Mouse (Mus musculus) neutrophil, adult 5-6 weeks (primary cell): ENCODE measurements around the gene Olfr1095. TPM values are rescaled to one million over a fixed set of nuclear protein-coding genes. Genes with fewer than 3 reads are reported as not detected.

Source experiments
- ATAC-seq: fragments of 151-379, 151-347 bp; 2 replicates; pipeline ENCODE4 v1.8.0; 2017; ENCODE audit warnings: mild to moderate bottlenecking, moderate TSS enrichment; ENCODE audit not compliant: insufficient number of reproducible peaks, poor library complexity, low FRiP score, severe bottlenecking; ENCODE audit errors: extremely low read depth
- total RNA-seq: library from RNA; stranded (forward); fragments of 200-1000 nt; gene quantifications from 2 replicates; pipeline ENCODE4 v1.2.3, GENCODE M21; 2017

Gene Olfr1095
- not detected in 2 replicates for total RNA-seq

DNA sequence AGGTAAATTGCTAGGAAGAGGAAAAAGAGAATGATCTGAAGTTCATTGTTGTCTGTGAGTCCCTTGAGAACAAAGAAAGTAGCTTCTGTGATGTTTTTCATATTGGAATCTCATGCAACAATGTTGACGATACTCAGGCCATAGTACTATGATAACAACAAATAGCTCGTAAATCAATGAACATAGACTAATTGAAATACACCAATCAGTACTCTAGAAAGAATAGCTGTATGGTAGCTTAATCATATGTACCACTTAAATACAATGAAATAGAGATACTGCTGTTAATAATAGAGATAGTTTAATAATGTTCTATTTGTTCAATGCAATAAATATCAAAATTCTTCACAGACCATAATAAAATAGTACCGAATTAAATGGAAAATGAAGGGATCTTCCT lies at the start of gene Olfr1095:
Gene Olfr1095 (minus strand): TSS at position 101 of the 400 bp plus-strand sequence.
- ATAC-seq = no peak

- no peak for ATAC-seq
Observed at GRCm38 (mm10) chr2:86892116-86892515, 40.6 kb upstream of the Olfr1095 start, which contains the start of gene Olfr1097. Gene Olfr1097 (minus strand): TSS chr2:86892216.

DNA sequence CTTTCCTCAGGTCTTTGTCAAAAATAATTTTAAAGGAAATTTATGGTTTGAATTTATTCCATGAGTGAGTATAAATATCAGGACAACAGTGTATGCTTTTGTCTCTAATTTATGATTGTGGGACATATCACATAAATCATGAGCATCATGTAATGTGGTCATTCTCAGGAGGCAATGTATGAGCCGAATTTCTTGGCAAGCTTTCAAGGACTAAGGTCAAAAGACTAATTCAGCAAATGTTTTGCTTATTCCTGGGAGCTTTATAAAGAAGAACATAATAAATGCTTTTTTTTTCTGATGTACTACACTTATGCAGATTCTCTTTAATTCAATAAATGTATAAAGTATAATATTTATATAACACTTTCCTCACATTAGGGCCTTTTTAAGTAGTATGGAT lies 23.2 kb upstream of the Olfr1095 start, which contains the start of gene Gm13723:
Gene Gm13723 (minus strand): TSS at position 101 of the 400 bp plus-strand sequence.
- ATAC-seq = no peak

GRCm38 (mm10) chr2:86824363-86824762 lies 27.1 kb downstream of the Olfr1095 start, which contains the start of gene Olfr1094:
Gene Olfr1094 (plus strand): TSS chr2:86824663.
- no peak for ATAC-seq

- no peak for ATAC-seq
Observed at GRCm38 (mm10) chr2:86809918-86810317, 41.6 kb downstream of the Olfr1095 start, which contains the start of gene Olfr141. Gene Olfr141 (minus strand): TSS chr2:86810018.

Other genes starting within 250 kb of the Olfr1095 start
- not detected in 2 replicates for gene Olfr1084, start 212.0 kb downstream of the Olfr1095 start, total RNA-seq
- 0.12 TPM in 1 of 2 replicates, not detected in the other for gene Olfr1085, start 189.7 kb downstream of the Olfr1095 start, total RNA-seq
- gene Olfr1086, start 171.6 kb downstream of the Olfr1095 start, total RNA-seq = not detected in 2 replicates
- gene Olfr1087, start 153.3 kb downstream of the Olfr1095 start, total RNA-seq = not detected in 2 replicates
- gene Olfr1089, start 118.0 kb downstream of the Olfr1095 start, total RNA-seq = not detected in 2 replicates
- gene Olfr1090, start 92.7 kb downstream of the Olfr1095 start, total RNA-seq = not detected in 2 replicates
- gene Olfr1093, start 69.2 kb downstream of the Olfr1095 start, total RNA-seq = not detected in 2 replicates
- 0.12 TPM in 1 of 2 replicates, not detected in the other for gene Olfr141, start 41.7 kb downstream of the Olfr1095 start, total RNA-seq
- 0.37 TPM in 1 of 2 replicates, not detected in the other for gene Olfr1094, start 27.0 kb downstream of the Olfr1095 start, total RNA-seq
- not detected in 2 replicates for gene Gm13723, start 23.1 kb upstream of the Olfr1095 start, total RNA-seq
- gene Olfr1097, start 40.5 kb upstream of the Olfr1095 start, total RNA-seq = not detected in 2 replicates
- gene Olfr1098, start 72.8 kb upstream of the Olfr1095 start, total RNA-seq = not detected in 2 replicates
- 0.12 TPM in 1 of 2 replicates, not detected in the other for gene Olfr1099, start 109.0 kb upstream of the Olfr1095 start, total RNA-seq
- gene Olfr1100, start 128.3 kb upstream of the Olfr1095 start, total RNA-seq = not detected in 2 replicates
- not detected in 2 replicates for gene Olfr1101, start 139.5 kb upstream of the Olfr1095 start, total RNA-seq
- gene Olfr1102, start 146.7 kb upstream of the Olfr1095 start, total RNA-seq = not detected in 2 replicates
- not detected in 2 replicates for gene Olfr1104, start 175.4 kb upstream of the Olfr1095 start, total RNA-seq
- 0.49 TPM in 1 of 2 replicates, not detected in the other for gene Olfr1105, start 184.8 kb upstream of the Olfr1095 start, total RNA-seq
- gene Olfr1106, start 200.6 kb upstream of the Olfr1095 start, total RNA-seq = not detected in 2 replicates
- not detected in 2 replicates for gene Olfr1107, start 224.1 kb upstream of the Olfr1095 start, total RNA-seq
- not detected in 2 replicates for gene Olfr1109, start 244.3 kb upstream of the Olfr1095 start, total RNA-seq